Mouse (Mus musculus): ENCODE results near the gene Odf2l. TPM values are rescaled to one million over a fixed set of nuclear protein-coding genes. Genes with fewer than 3 reads are reported as not detected.

Gene Odf2l
- total RNA-seq, 2 experiments from 2014 or later, result 15.6 to 28.5 TPM

- ATAC-seq (replicated peaks; ENCODE audit: poor library complexity, severe bottlenecking), result peak; percentile 30; the same call in 1 of the 2 replicates
Measured at GRCm38 (mm10) chr3:145198050-145198449, 79.7 kb downstream of the Odf2l start.

Other genes with a start within 250 kb of the Odf2l start
- not detected in 2 replicates for gene Clca4b, start 186.1 kb upstream of the Odf2l start, total RNA-seq (2014; fragmentation: Nextera tagmentation)
- not detected in 2 replicates for gene Clca4b, start 186.1 kb upstream of the Odf2l start, total RNA-seq (2017)
- gene Clca4a, start 143.5 kb upstream of the Odf2l start, total RNA-seq (2014; fragmentation: Nextera tagmentation), result not detected in 2 replicates
- not detected in 2 replicates for gene Clca4a, start 143.5 kb upstream of the Odf2l start, total RNA-seq (2017)
- not detected in 2 replicates for gene Clca1, start 85.8 kb upstream of the Odf2l start, total RNA-seq (2014; fragmentation: Nextera tagmentation)
- not detected in 2 replicates for gene Clca1, start 85.8 kb upstream of the Odf2l start, total RNA-seq (2017)
- not detected in 2 replicates for gene Clca2, start 19.1 kb upstream of the Odf2l start, total RNA-seq (2014; fragmentation: Nextera tagmentation)
- gene Clca2, start 19.1 kb upstream of the Odf2l start, total RNA-seq (2017), result not detected in 2 replicates
- not detected in 2 replicates for gene Col24a1, start 173.9 kb downstream of the Odf2l start, total RNA-seq (2014; fragmentation: Nextera tagmentation)
- not detected in 2 replicates for gene Col24a1, start 173.9 kb downstream of the Odf2l start, total RNA-seq (2017)